Mouse (Mus musculus) heart, adult 2 months (tissue): ENCODE measurements around the gene Plekhh3.

Experiments used
- CTCF ChIP-seq: fragments of 200-600 bp; IDR thresholded peaks from 2 replicates; pipeline ENCODE4 v1.8.1; 2022; ENCODE audit warnings: antibody characterized with exemption, mild to moderate bottlenecking, moderate library complexity
- EP300 ChIP-seq: fragments of 200-500 bp; IDR thresholded peaks from 2 replicates; pipeline ENCODE4 v1.6.1; 2011; ENCODE audit warnings: low read depth, low read length, control low read depth; ENCODE audit not compliant: insufficient read depth
- POLR2A ChIP-seq: fragments of 200-500 bp; IDR thresholded peaks from 2 replicates; pipeline ENCODE4 v1.6.1; 2011; ENCODE audit warnings: mild to moderate bottlenecking, low read depth, low read length, control low read depth; ENCODE audit not compliant: insufficient read depth

DNA sequence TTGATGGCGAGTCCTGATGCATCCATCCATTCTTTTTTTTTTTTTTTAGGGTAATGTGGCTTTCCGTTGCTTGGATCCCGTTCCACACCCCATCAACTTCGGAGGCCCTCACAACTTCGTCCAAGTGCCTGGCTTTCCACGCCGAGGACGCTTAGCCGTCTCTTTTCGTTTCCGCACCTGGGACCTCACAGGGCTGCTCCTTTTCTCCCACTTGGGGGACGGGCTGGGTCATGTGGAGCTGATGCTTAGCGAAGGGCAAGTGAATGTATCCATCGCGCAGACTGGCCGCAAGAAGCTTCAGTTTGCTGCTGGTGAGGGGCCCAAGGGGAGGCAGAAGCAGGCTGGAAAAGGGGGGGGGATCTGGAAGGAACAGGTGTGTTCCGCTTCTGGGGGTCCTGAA lies 9.1 kb upstream of the Plekhh3 start:
- TF ChIP-seq POLR2A (no peak), EP300 (no peak), CTCF (no peak)
